Mouse (Mus musculus): ENCODE results near the gene Mc1r. TPM values are rescaled to one million over a fixed set of nuclear protein-coding genes. Genes with fewer than 3 reads are reported as not detected.
A peak's percentile ranks its signal among the peaks of the same experiment; 100 is the strongest.

Mc1r gene
- not detected in 2 replicates for polyA plus RNA-seq (2015; fragmentation: Nextera tagmentation; extraction: Ambion mirVana)

DNA sequence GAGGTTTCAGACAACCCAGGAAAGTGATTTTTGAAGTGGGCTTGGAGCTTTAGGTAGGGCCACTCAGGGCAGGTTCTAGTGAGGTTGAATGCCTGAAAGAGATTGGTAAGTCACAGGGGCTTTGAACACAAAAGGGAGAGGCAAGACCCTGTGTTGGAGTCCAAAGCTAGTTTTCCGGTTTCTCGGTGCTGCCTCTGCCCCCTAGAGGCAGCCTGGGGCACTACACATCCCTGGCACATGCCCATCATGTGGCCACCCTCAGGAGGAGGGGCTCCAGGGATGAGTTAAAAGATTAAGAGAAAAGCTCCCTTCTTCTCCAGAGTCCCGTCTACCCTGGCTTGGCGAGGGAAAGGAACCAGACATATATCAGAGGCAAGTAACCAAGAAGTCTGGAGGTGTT is at the start of gene Mc1r:
Gene Mc1r, plus strand, starts transcription at position 322 of the 400 bp plus-strand sequence.
- Histone ChIP-seq H3K27me3 (peaks cover 47% of the 10 kb centered on the region), H3K4me1 (peaks cover 31% of the 10 kb centered on the region), H3K27ac (no peak within 1 kb of the TSS), H3K4me2 (no peak within 1 kb of the TSS), H3K9me3 (replicated peaks) (no peaks in the 10 kb centered on the region), H3K36me3 (peaks cover 18% of the 10 kb centered on the region), H3K4me3 (replicated peaks) (no peak within 1 kb of the TSS), H3K9ac (no peak within 1 kb of the TSS)
- 8% methylated on average over 4 of the region's 4 CpGs for WGBS
- no peak for ATAC-seq (replicated peaks; ENCODE audit: low FRiP score)

DNA sequence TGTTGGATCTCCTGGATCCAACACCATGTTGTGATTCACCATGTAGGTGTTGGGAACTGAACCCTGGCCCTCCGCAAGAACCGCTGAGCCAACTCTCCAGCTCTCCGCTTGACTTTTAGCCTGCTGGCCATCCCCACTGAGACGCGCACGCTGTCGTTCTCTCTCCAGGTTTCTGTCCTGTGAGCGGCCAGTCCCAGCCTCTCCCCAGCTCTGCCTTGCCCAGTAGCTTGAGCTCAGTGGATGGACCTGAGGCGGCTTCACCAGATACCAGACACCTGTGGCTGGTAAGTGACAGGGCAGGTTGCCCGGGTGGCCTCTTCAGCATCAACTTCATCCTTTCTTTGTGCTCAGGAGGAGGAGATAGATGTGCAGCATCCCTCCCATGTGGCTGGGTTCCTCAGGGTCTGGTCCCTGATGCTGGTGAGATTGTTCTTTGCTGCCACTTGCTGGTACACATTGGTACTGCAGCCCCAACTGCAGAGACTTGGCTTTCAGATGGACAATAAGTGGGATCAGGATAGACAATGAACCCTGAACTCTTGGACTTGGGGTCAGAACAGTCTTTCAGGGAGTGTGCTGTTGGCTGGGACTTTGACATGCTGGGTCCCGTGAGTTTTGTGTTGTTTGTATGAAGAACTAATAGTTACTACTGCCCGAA is 45.7 kb upstream of the Mc1r start:
- Histone ChIP-seq H3K4me1 (no peaks in the 10 kb centered on the region), H3K4me2 (no peak overlapping the region), H3K4me3 (replicated peaks) (no peak overlapping the region), H3K27ac (no peak overlapping the region), H3K9ac (no peak overlapping the region), H3K36me3 (no peaks in the 10 kb centered on the region), H3K27me3 (no peaks in the 10 kb centered on the region), H3K9me3 (replicated peaks) (no peaks in the 10 kb centered on the region)
- 53% methylated on average over 12 of the region's 12 CpGs for WGBS
- ATAC-seq (replicated peaks; ENCODE audit: low FRiP score), result peak; percentile 36; the same call in 1 of the 2 replicates

DNA sequence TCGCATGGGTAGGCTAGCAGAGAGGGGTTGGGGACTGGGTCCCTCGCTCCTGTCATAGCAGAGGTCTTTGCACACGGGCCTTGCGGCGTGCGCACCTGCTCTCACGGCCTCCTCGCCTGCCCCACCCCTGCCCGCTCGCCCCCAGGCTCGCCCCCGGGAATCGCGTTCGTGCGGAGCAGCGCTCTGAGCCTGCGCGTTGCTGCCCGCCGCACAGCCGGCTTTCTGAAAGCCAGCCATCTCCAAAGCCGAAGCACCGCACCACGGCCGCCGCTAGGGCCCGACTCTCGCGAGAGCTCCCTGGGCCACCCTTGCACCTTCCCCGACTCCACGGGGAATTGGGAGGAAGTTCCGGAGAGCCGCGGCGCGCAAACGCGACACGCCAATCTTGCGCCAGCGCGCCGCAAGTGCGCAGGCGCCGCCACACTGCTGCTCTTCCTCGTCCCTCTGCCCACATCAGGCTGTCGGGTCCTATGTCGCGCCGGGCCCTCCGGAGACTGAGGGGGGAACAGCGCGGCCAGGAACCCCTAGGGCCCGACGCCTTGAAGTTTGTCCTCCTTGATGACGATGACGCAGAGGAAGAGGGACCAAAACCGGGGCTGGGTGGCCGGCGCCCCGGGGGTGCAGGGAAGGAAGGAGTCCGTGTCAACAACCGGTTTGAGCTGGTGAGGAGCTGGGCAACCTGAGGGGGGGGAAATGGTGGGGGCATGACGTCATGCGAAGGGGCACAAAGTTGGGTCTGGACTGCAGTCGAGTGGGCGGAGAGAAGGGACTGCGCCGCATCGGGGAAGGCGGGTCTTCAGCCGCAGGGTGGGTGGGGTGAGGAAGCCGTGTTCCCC is 33.3 kb upstream of the Mc1r start, which contains the start of gene Tcf25:
Gene Tcf25, plus strand, starts transcription at position 351 of the 836 bp plus-strand sequence.
- peak; percentile 92 for ATAC-seq (replicated peaks; ENCODE audit: low FRiP score)
- Histone ChIP-seq H3K27ac (peak within 1 kb of the TSS; percentile 99), H3K9ac (peak within 1 kb of the TSS; percentile 83), H3K9me3 (replicated peaks) (no peaks in the 10 kb centered on the region), H3K4me2 (peak within 1 kb of the TSS; percentile 90), H3K36me3 (peaks cover 22% of the 10 kb centered on the region), H3K27me3 (no peaks in the 10 kb centered on the region), H3K4me3 (replicated peaks) (peak within 1 kb of the TSS; percentile 91), H3K4me1 (peaks cover 19% of the 10 kb centered on the region)
- under 1% methylated on average over 75 of the region's 75 CpGs for WGBS

DNA sequence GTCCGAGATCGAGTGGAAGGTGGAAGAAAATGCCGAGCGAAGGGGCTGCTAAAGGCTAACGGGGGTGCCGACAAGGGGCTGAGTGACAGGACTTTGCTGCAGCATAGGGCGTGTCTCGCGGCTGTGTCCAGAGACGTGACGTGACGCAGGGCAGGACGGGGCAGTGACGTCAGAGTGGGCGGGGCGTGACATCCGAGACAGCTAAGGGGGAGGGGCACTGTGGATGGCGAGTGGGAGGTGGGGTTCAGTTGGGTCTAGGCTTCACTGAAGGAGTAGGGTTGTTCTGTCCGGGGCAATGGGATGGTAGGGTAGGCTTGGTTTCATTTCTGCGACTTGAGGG is 32.7 kb upstream of the Mc1r start:
- Histone ChIP-seq H3K4me3 (replicated peaks) (peak overlapping the region; percentile 91), H3K4me2 (peak overlapping the region; percentile 90), H3K36me3 (peaks cover 22% of the 10 kb centered on the region), H3K4me1 (peaks cover 19% of the 10 kb centered on the region), H3K27ac (peak overlapping the region; percentile 99), H3K9ac (peak overlapping the region; percentile 83), H3K9me3 (replicated peaks) (no peaks in the 10 kb centered on the region), H3K27me3 (no peaks in the 10 kb centered on the region)
- ATAC-seq (replicated peaks; ENCODE audit: low FRiP score), result peak; percentile 85
- WGBS, result under 1% methylated on average over 20 of the region's 20 CpGs

DNA sequence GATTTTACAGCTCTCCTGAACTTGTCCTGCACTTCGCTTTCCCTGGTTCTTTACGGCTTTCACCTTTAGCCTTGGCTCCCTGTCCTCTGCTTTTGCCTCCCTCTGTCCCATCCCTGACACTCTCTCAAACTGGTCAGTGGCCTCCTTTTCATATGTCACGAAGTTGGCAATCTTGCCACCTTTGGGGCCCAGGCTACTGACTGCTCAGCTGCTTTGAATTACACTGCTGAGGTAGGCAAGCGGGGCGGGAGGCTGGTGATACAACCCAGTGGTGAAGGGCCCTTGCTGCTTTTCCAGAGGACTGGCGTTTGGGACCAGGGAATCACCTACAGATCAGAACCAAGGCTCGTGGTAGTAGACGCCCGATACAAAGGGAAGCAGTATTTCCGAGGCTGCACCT is 31.2 kb upstream of the Mc1r start:
- Histone ChIP-seq H3K27me3 (no peaks in the 10 kb centered on the region), H3K4me1 (peaks cover 19% of the 10 kb centered on the region), H3K4me3 (replicated peaks) (no peak overlapping the region), H3K9ac (no peak overlapping the region), H3K36me3 (peaks cover 29% of the 10 kb centered on the region), H3K27ac (no peak overlapping the region), H3K9me3 (replicated peaks) (no peaks in the 10 kb centered on the region), H3K4me2 (no peak overlapping the region)
- 87% methylated on average over 10 of the region's 10 CpGs for WGBS
- ATAC-seq (replicated peaks; ENCODE audit: low FRiP score), result no peak

DNA sequence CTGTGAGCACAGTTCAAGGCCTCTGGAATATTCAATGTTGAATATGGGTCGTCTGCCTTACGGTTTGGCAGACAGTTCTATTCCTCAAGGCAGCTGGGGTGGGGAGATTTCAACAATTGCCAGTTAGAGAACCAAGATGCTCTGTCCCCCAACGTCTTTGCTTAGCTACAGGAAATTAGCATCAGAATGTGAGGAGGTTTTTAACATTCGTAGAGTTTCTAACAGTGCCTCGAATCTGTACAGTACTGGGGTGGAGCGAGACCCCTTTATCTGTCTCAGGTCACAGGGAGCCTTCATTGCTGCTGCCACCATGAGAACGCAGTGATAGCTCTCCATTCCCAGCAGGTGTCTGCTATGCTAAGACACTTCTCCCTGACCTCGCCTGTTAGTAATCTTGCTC is 30.8 kb upstream of the Mc1r start:
- no peak for ATAC-seq (replicated peaks; ENCODE audit: low FRiP score)
- Histone ChIP-seq H3K36me3 (peaks cover 31% of the 10 kb centered on the region), H3K9ac (no peak overlapping the region), H3K4me1 (peaks cover 19% of the 10 kb centered on the region), H3K4me2 (no peak overlapping the region), H3K27me3 (no peaks in the 10 kb centered on the region), H3K9me3 (replicated peaks) (no peaks in the 10 kb centered on the region), H3K27ac (no peak overlapping the region), H3K4me3 (replicated peaks) (no peak overlapping the region)
- 79% methylated on average over 8 of the region's 8 CpGs for WGBS

DNA sequence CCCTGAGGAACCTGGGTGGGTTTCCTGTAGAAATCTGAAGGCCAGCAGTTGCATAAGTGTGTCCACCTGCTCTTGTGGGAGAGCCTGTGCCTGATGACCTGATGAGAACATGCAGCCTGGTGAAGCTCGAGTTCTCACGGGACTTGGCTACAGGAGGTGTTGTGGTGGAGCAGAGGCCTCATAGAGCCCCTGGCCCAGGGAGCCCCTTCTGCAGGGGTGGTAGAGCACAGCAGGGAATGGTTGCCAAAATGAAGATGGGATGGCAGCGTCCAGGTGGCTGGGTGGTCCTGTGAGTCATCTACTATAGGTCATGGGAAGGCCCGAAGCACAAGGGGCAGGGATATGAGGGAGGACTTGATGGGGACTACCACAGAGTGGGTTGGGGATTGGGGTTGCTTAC is 25.2 kb upstream of the Mc1r start:
- Histone ChIP-seq H3K27me3 (no peaks in the 10 kb centered on the region), H3K9ac (no peak overlapping the region), H3K36me3 (peaks cover 79% of the 10 kb centered on the region), H3K4me1 (no peaks in the 10 kb centered on the region), H3K27ac (no peak overlapping the region), H3K4me3 (replicated peaks) (no peak overlapping the region), H3K9me3 (replicated peaks) (no peaks in the 10 kb centered on the region), H3K4me2 (no peak overlapping the region)
- ATAC-seq (replicated peaks; ENCODE audit: low FRiP score), result no peak
- 96% methylated on average over 4 of the region's 4 CpGs for WGBS

DNA sequence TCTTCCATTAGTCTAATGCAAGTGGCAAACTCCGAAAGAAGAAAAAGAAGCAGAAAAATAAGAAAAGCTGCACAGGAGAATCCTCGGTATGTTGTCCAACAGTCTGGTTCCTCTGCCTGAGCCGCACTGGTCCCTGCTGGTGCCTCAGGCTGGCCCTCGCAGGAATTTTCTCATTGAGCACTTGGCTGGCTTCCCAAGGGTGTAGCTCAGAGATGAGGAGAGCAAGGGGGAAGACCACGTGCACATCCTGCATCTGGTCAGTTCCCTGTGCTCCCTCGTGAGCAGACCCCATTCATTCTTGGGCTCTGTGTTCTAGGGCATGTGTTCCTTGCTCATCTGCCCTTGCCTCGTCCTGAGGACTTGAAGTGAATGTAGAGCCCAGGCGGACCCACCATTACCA is 24.4 kb upstream of the Mc1r start:
- H3K27ac ChIP-seq, result no peak overlapping the region
- no peaks in the 10 kb centered on the region for H3K4me1 ChIP-seq
- no peaks in the 10 kb centered on the region for H3K27me3 ChIP-seq
- no peak overlapping the region for H3K9ac ChIP-seq
- no peak for ATAC-seq (replicated peaks; ENCODE audit: low FRiP score)
- no peaks in the 10 kb centered on the region for H3K9me3 ChIP-seq (replicated peaks)
- peaks cover 80% of the 10 kb centered on the region for H3K36me3 ChIP-seq
- H3K4me2 ChIP-seq, result no peak overlapping the region
- H3K4me3 ChIP-seq (replicated peaks), result no peak overlapping the region
- WGBS, result 85% methylated on average over 8 of the region's 8 CpGs

DNA sequence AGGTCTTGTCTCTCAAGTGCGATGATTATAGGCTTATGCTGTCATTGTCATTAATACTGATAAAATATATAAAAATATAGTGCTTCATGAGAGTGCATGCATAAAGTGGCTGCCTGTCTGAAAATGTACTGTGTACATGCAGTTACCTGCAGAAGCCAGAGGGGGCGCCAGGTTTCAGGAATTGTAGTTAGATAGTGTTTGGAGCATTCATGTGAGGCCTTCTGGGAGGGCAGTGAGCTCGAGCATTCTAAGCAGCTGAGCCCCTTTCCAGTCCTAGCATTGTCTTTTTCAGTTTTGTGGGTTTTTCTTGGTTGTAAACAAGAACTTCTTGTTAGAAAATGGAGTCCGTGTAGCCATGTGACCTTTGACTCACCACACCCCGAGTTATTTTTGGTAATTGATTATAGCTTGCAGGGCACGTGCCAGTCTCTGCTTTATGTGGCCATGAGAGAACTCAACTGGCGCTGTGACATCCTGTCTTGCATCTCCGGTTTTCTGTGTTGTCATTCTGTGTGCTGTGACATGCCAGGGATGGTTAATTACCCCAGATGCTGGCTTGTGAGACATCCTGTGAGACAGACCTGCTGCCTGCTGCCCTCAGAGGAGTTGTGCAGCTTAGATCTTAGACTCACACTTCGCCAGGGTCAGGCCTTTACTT is 21.9 kb upstream of the Mc1r start:
- Histone ChIP-seq H3K27ac (no peak overlapping the region), H3K4me3 (replicated peaks) (no peak overlapping the region), H3K27me3 (no peaks in the 10 kb centered on the region), H3K9ac (no peak overlapping the region), H3K4me1 (no peaks in the 10 kb centered on the region), H3K4me2 (no peak overlapping the region), H3K36me3 (peaks cover 94% of the 10 kb centered on the region), H3K9me3 (replicated peaks) (no peaks in the 10 kb centered on the region)
- no peak for ATAC-seq (replicated peaks; ENCODE audit: low FRiP score)
- 71% methylated on average over 9 of the region's 9 CpGs for WGBS

DNA sequence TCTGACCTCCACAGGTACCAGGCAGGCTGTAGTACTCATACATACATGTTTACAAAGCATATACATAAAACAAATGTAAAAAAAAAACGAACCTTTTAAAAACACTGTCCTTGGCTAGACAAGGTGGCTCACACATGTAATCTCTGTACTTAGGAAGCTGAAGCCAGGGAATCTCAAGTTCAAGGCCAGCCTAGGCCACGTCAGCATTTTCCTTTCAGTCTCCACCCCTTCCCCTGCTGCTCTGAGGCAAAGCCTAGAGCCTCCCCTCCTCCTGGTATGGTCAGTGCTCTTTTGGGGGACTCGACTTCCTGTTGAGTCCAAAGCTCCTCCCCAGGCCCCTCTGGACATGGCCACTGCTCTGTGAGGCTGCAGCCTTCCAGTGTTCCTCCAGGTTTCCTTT is 19.9 kb upstream of the Mc1r start:
- H3K27me3 ChIP-seq, result no peaks in the 10 kb centered on the region
- H3K27ac ChIP-seq, result no peak overlapping the region
- no peak for ATAC-seq (replicated peaks; ENCODE audit: low FRiP score)
- no peak overlapping the region for H3K4me3 ChIP-seq (replicated peaks)
- H3K9me3 ChIP-seq (replicated peaks), result no peaks in the 10 kb centered on the region
- peaks cover 100% of the 10 kb centered on the region for H3K36me3 ChIP-seq
- H3K4me1 ChIP-seq, result no peaks in the 10 kb centered on the region
- H3K9ac ChIP-seq, result no peak overlapping the region
- H3K4me2 ChIP-seq, result no peak overlapping the region
- WGBS, result 76% methylated on average over 3 of the region's 3 CpGs

DNA sequence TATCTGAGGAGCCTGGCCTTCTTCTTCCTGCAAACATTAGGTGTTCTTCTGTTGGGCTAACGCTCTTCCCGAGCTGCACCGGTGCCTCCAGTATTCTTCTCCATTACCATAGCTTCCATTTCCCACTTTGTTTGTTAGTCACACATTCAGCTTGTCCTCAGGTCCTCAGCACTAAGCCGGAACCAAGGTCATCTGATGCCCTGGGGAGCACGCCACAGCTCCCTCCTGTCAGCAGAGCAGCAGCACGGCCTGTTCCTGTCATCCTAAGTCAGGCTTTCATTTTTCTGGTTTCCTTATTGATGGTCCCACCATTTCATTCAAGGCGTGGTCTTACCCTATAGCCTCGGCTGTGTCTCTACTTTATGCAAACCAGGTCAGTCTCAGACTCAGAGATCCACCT is 19.1 kb upstream of the Mc1r start:
- Histone ChIP-seq H3K36me3 (peaks cover 100% of the 10 kb centered on the region), H3K4me3 (replicated peaks) (no peak overlapping the region), H3K27ac (no peak overlapping the region), H3K4me2 (no peak overlapping the region), H3K9me3 (replicated peaks) (no peaks in the 10 kb centered on the region), H3K4me1 (no peaks in the 10 kb centered on the region), H3K9ac (no peak overlapping the region), H3K27me3 (no peaks in the 10 kb centered on the region)
- WGBS, result 92% methylated on average over 8 of the region's 8 CpGs
- no peak for ATAC-seq (replicated peaks; ENCODE audit: low FRiP score)

DNA sequence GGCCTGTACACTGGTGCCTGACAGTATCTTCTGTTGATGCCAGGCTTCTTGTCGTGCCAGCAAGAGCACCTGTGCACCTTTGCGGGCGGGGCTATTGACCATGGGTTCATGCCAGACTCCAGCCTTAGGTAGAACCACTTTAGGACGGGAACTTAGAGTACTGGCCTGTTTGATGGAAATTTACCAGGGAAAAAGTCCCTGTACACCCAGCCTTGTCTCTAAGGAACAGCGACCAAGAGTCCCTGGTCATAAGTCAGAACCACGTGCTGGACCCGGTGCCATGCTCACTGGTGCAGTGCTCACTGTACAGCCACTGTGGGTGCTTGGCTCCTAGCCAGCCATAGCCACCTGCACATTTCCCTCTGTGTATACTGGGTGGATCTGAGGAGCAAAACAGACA is 17.9 kb upstream of the Mc1r start:
- no peak for ATAC-seq (replicated peaks; ENCODE audit: low FRiP score)
- Histone ChIP-seq H3K4me3 (replicated peaks) (no peak overlapping the region), H3K4me2 (no peak overlapping the region), H3K27me3 (no peaks in the 10 kb centered on the region), H3K4me1 (no peaks in the 10 kb centered on the region), H3K9me3 (replicated peaks) (no peaks in the 10 kb centered on the region), H3K36me3 (peaks cover 100% of the 10 kb centered on the region), H3K9ac (no peak overlapping the region), H3K27ac (no peak overlapping the region)
- 95% methylated on average over 7 of the region's 7 CpGs for WGBS

All from kidney, embryonic 15.5 days (tissue).